Mouse (Mus musculus) liver, embryonic 14.5 days (tissue): ENCODE data around the gene Crlf1. TPM values are rescaled to one million over a fixed set of nuclear protein-coding genes. Genes with fewer than 3 reads are reported as not detected.

Source experiments
- ATAC-seq: fragments of 200-750 bp; cut with Nextera tagmentation; 2 replicates; pipeline ENCODE4 v1.8.0; 2017; ENCODE audit warnings: moderate number of reproducible peaks, mild to moderate bottlenecking, moderate library complexity; ENCODE audit not compliant: insufficient read depth
- DNase-seq, 3 experiments: peaks; one replicate each; pipeline ENCODE4 v3.0.0-alpha.2; 2012 to 2013; ENCODE audit warnings: low read depth in 3 of 3, low spot score in 3 of 3
- H3K27ac ChIP-seq: fragments of 300-500 bp; sonication (generic); 2 replicates; pipeline ENCODE4 v1.5.1; 2014; ENCODE audit warnings: moderate library complexity, mild to moderate bottlenecking, control low read depth, inconsistent platforms
- H3K27me3 ChIP-seq: fragments of 300-500 bp; sonication (generic); 2 replicates; pipeline ENCODE4 v1.6.1; 2014; ENCODE audit warnings: mild to moderate bottlenecking, low read length, moderate library complexity; ENCODE audit not compliant: control insufficient read depth, insufficient read depth
- H3K36me3 ChIP-seq: fragments of 300-500 bp; sonication (generic); replicated peaks from 2 replicates; pipeline ENCODE4 v1.6.1; 2014; ENCODE audit warnings: low read depth; ENCODE audit not compliant: control insufficient read depth, insufficient read depth
- H3K4me1 ChIP-seq, 2 experiments: fragments of 200-500 bp in 1 of 2; fragments of 300-500 bp in 1 of 2; sonication (generic) in 1 of 2; replicated peaks; 2 replicates each; pipeline ENCODE4 v1.6.1; 2012 to 2014; ENCODE audit warnings: antibody characterized with exemption in 1 of 2, inconsistent platforms in 1 of 2, low read length in 1 of 2; ENCODE audit not compliant: control insufficient read depth in 2 of 2, insufficient read depth in 2 of 2
- H3K4me2 ChIP-seq: fragments of 300-500 bp; sonication (generic); 2 replicates; pipeline ENCODE4 v1.6.1; 2014; ENCODE audit warnings: low read depth, mild to moderate bottlenecking, control low read depth, moderate library complexity
- H3K4me3 ChIP-seq, 2 experiments: fragments of 200-500 bp in 1 of 2; fragments of 300-500 bp in 1 of 2; sonication (generic) in 1 of 2; 2 replicates each; pipeline ENCODE4 v1.5.1; 2012 to 2014; ENCODE audit warnings: low read depth in 2 of 2, low read length in 2 of 2, mild to moderate bottlenecking in 2 of 2, control low read depth in 1 of 2, inconsistent platforms in 1 of 2, moderate library complexity in 1 of 2; ENCODE audit not compliant: insufficient read depth in 1 of 2
- H3K9ac ChIP-seq: fragments of 300-500 bp; sonication (generic); replicated peaks from 2 replicates; pipeline ENCODE4 v1.6.1; 2014; ENCODE audit warnings: mild to moderate bottlenecking, control low read depth, moderate library complexity
- H3K9me3 ChIP-seq: fragments of 300-500 bp; sonication (generic); 2 replicates; pipeline ENCODE4 v1.6.1; 2016; ENCODE audit warnings: low read length, mixed read lengths; ENCODE audit not compliant: control insufficient read depth
- CTCF ChIP-seq: IDR thresholded peaks from 2 replicates; pipeline ENCODE4 v1.5.1; 2016; ENCODE audit warnings: antibody characterized with exemption, low read depth, control low read depth
- EP300 ChIP-seq: IDR thresholded peaks from 2 replicates; pipeline ENCODE4 v1.6.1; 2016; ENCODE audit warnings: antibody characterized with exemption, low read depth
- WGBS: fragments of 180-500 bp; shearing (Covaris S2); extraction: QIAGEN DNeasy Blood & Tissue Kit; methylation state at CpG from one replicate; pipeline ENCODE4 v1.1.7; 2014; ENCODE audit not compliant: insufficient replicate concordance; 5-methylcytosine and 5-hydroxymethylcytosine counted together
- polyA plus RNA-seq, 2 experiments: library from polyadenylated mRNA; depleted of rRNA in 1 of 2; stranded (reverse) in 1 of 2; unstranded in 1 of 2; fragments of >200 nt; fragmentation: Nextera tagmentation in 1 of 2; extraction: Ambion mirVana in 1 of 2; gene quantifications; 2 replicates each; pipeline versions ENCODE4 v1.2.1 to v1.2.3; 2012 to 2014

The Crlf1 gene
- polyA plus RNA-seq, 2 experiments = 1.9 to 3.7 TPM

DNA sequence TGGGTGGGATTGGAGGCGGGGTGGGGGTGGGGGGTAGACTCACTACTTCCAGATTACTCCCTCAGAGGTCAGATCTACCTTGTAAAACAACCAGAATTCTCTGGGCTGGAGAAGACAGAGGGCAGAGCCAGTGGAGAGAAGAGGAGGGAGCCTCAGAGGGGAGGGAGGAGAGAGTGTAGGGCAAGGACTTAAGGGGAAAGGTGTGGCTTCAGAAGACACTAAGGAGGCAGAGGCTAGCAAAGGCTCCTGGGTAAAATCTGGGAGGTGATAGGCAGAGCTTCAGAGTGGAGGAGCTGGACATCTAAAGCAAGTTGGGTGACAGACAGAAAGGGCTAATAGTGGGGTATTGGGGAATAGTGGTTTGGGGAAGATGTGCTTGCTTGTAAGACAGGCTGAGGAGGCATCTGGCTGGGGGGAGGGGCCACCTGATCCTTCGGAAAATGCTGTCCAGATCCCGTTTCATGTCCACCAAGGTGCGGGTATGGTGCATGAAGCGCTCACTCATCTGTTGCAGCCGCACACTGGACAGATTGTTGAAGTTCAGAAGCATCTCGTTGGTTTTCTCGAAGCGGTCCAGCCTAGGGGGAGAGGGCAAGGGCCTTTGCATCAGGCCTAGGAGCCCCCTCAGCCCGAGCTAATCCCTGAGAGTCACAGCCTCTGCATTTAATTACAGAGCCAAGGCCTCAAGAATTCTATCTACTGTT, 25.1 kb downstream of the Crlf1 start:
- Histone ChIP-seq H3K9ac (no peak overlapping the region), H3K4me2 (no peak overlapping the region), H3K27ac (no peak overlapping the region), H3K4me1 (peaks cover 0 to 11% of the 10 kb centered on the region in 2 experiments; a peak in 2 of 4 replicates), H3K4me3 (no peak overlapping the region), H3K27me3 (no peaks in the 10 kb centered on the region), H3K9me3 (no peaks in the 10 kb centered on the region), H3K36me3 (peaks cover 19% of the 10 kb centered on the region)
- no peak for DNase-seq
- TF ChIP-seq CTCF (no peak), EP300 (no peak)
- 77% methylated on average over 10 of the region's 10 CpGs for whole genome bisulfite sequencing
- no peak for ATAC-seq

DNA sequence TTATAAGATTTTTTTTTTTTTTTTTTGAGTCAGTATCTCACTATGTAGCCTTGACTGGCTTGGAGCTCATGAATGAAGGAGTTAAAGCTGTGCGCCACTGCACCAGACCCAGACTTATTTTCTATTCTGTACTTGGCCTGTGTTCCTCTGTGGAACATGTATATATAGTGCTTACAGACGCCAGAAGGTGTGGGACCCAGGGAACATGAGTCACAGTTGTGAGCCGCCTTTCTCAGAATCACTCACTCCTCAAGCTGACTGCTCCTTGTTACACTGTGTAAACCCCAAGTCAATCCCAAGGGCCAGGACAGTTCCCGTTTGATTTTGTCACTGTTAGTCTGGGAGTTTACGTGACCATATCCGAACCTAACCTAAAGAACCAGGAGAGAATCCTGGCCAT, 26.1 kb downstream of the Crlf1 start:
- DNase-seq = no peak
- no peak for ATAC-seq
- H3K4me1 ChIP-seq = peaks cover 6 to 18% of the 10 kb centered on the region in 2 experiments
- no peaks in the 10 kb centered on the region for H3K9me3 ChIP-seq
- H3K4me2 ChIP-seq = no peak overlapping the region
- no peak for TF ChIP-seq EP300
- no peak for TF ChIP-seq CTCF
- H3K27me3 ChIP-seq = no peaks in the 10 kb centered on the region
- no peak overlapping the region for H3K4me3 ChIP-seq
- H3K27ac ChIP-seq = no peak overlapping the region
- H3K36me3 ChIP-seq = peaks cover 10% of the 10 kb centered on the region
- no peak overlapping the region for H3K9ac ChIP-seq
- 80% methylated on average over 6 of the region's 6 CpGs for WGBS

DNA sequence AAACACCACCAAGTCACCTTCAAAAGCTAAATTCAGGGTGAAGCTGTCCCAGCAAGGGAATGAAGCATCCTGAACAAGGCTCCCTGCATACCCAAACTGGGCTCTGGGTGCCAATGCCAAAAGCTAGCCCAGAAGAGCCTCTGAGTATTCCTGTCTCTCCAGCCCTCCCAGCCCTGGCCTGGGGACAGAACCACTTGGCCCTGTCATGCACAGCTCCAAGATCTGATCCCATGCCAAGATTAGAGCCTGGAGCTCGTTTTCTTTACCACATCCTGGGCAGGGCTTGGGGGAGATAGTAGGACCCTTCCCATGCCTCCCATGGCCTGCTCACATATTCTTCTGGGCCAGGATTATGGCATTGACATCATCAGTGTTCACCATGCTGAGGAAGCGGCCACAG, 26.6 kb downstream of the Crlf1 start:
- WGBS = 46% methylated on average over 2 of the region's 2 CpGs
- H3K9me3 ChIP-seq = no peaks in the 10 kb centered on the region
- H3K36me3 ChIP-seq = peaks cover 8% of the 10 kb centered on the region
- H3K27me3 ChIP-seq = no peaks in the 10 kb centered on the region
- H3K4me1 ChIP-seq = peaks cover 6 to 19% of the 10 kb centered on the region in 2 experiments
- no peak overlapping the region for H3K9ac ChIP-seq
- no peak for TF ChIP-seq CTCF
- TF ChIP-seq EP300 = no peak
- no peak for ATAC-seq
- no peak overlapping the region for H3K4me2 ChIP-seq
- DNase-seq = no peak
- H3K4me3 ChIP-seq = no peak overlapping the region
- no peak overlapping the region for H3K27ac ChIP-seq

DNA sequence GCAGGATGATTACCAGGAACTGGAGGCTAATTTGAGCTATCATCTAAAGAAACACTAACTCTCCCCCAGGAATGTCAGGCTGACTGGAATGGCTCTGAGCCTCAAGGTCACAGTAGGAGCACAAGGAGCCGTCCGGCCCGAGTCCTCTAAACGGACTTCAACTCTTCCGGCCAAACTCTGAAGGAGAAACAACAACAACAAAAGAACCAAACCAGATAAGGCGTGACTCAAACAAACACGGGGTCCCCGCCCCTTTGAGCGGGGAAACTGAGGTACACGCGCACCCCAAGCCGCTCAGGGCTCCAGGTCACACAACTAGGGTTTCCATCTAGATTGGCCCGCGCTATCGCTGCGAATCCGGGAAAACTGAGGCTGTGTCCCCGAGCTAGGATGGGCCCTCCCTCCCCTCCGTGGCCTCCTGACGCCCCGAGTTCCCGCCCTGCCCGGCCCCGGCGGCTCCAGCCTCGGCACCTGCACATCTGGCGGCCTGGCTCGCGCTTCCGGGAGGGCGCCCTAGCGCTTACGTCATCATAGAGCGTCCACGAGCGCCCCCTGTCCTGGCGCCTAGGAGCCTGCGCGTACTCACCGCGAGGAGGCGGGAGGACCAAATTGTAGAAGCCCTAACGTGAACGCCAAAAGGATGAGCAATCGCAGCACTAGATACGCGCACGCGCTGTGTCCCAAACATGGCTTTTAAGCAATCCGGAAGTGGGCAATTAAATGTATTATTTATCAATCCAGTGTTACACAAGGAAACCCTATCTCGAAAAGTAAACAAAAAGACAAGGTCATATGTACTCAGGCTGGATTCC, 29.8 kb downstream of the Crlf1 start:
- H3K4me1 ChIP-seq = peaks cover 17 to 31% of the 10 kb centered on the region in 2 experiments
- TF ChIP-seq EP300 = peak; percentile 51; the same call in 1 of the 2 replicates
- peak; percentile 92 for TF ChIP-seq CTCF
- ATAC-seq (peak; percentile 82), DNase-seq (peak; percentile 96 to 97 (median 97))
- peaks cover 2% of the 10 kb centered on the region; the same call in 1 of the 2 replicates for H3K36me3 ChIP-seq
- peak overlapping the region; percentile 76 to 81 for H3K4me3 ChIP-seq
- no peaks in the 10 kb centered on the region for H3K9me3 ChIP-seq
- WGBS = under 1% methylated on average over 51 of the region's 51 CpGs
- peak overlapping the region; percentile 87 for H3K9ac ChIP-seq
- peak overlapping the region; percentile 80 for H3K4me2 ChIP-seq
- no peaks in the 10 kb centered on the region for H3K27me3 ChIP-seq
- H3K27ac ChIP-seq = peak overlapping the region; percentile 93

DNA sequence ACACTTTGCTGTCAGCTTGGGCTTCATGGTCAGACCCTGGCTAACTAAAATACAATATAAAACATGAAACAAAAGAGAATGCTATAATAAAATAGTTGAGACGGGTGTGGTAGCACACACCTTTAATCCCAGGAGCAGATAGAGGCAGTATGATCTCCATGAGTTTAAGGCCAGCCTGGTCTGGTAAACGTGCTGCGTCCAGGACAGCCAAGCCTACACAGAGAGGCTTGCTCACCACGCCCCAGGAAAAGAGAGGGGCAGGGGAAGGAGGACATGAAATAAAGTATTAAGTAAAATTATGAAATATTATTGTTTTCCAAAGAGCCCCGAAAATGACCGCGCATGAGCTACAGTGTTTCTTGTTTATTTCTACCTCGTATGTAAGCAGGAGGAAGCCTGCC, 34.2 kb downstream of the Crlf1 start:
- under 1% methylated on average over 8 of the region's 8 CpGs for WGBS
- TF ChIP-seq CTCF (no peak), EP300 (no peak)
- no peaks in the 10 kb centered on the region for H3K27me3 ChIP-seq
- H3K27ac ChIP-seq = peak overlapping the region; percentile 71
- ATAC-seq (peak; percentile 42), DNase-seq (no peak)
- H3K4me3 ChIP-seq = peak overlapping the region; percentile 89 to 100
- peak overlapping the region; percentile 85 for H3K4me2 ChIP-seq
- H3K9ac ChIP-seq = peak overlapping the region; percentile 96
- peaks cover 9% of the 10 kb centered on the region for H3K36me3 ChIP-seq
- no peaks in the 10 kb centered on the region for H3K9me3 ChIP-seq
- peaks cover 31 to 42% of the 10 kb centered on the region in 2 experiments for H3K4me1 ChIP-seq
